In the genomic region with DNA sequence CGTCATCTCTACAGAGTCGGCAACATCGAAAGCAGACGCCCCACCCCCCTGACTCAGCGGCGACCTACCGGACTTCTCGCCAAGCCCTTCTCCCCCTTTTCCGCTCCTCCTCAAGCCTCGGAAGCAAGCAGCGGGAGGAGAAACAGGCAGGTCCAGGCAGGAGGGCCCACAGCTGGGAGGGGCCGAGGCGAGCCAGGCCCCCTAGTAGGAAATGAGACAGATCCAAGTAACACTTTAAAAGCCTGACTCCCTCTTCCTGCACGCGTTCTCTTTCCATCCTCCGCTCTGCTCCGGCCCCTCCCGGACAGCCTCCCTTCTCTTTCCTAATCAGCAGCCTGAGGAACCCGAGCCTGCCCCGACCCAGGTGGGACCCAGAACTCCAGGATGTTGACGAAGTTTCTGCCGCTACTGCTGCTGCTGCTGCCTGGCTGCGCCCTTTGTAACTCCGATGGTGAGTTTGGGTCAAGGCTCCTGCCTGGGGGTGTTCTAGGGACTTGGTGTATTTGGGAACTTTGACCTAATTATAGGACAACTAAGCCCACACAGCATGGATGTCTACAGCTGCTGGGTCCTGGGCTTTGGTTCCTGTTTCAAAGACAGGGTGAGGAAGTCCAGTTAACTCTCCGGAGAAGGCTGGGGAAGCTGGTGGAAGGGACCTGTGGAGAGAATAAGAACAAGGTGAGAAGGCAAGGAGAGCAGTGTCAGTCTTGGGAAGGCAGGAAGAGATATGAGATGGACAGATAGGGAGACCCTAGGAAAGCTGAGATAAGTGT, we compare ENCODE assay signal across 8 mouse cellular contexts. TPM values are rescaled to one million over a fixed set of nuclear protein-coding genes. Genes with fewer than 3 reads are reported as not detected.
DNase-seq lines count a peak whose midpoint lies in the region; ATAC-seq and TF ChIP-seq lines count a peak whose summit lies in the region.

A gene (plus strand): TSS at position 104 of the 773 bp plus-strand sequence.

- 0 out of 2 replicates have a peak, but pooled peaks cover 3% of the 10 kb centered on the region for H3K4me1 ChIP-seq in intestine, embryonic 15.5 days (replicated peaks)
- H3K4me1 ChIP-seq in liver, postnatal 0 days (ENCODE audit: insufficient read depth): peaks cover 10% of the 10 kb centered on the region
- peaks cover 3% of the 10 kb centered on the region; the same call in 1 of the 2 replicates for H3K4me1 ChIP-seq in neural tube, embryonic 14.5 days (ENCODE audit: control insufficient read depth, insufficient read depth, low read length)

- peak within 1 kb of the TSS; percentile 41 for H3K4me3 ChIP-seq in intestine, embryonic 15.5 days (replicated peaks)
- H3K4me3 ChIP-seq in liver, postnatal 0 days (ENCODE audit: low read depth, low read length): peak within 1 kb of the TSS; percentile 38
- peak within 1 kb of the TSS; percentile 18 for H3K4me3 ChIP-seq in neural tube, embryonic 14.5 days (ENCODE audit: low read depth, low read length)

- 2% methylated on average over 25 of the region's 25 CpGs for WGBS in intestine, embryonic 15.5 days
- 2% methylated on average over 25 of the region's 25 CpGs for WGBS in liver, postnatal 0 days (ENCODE audit: insufficient replicate concordance)
- 4% methylated on average over 25 of the region's 25 CpGs for WGBS in neural tube, embryonic 14.5 days

- peak; percentile 62 for DNase-seq in Muller cell, postnatal 12 days (ENCODE audit: inconsistent ontology term)
- no peak for DNase-seq in gonadal fat pad, adult 2 months (ENCODE audit: low read depth)
- DNase-seq in liver, postnatal 0 days: peak; percentile 23
- DNase-seq in thymus, postnatal 36 days: no peak
- no peak for DNase-seq in right cerebral cortex, postnatal 25 days

- H3K27me3 ChIP-seq in intestine, embryonic 15.5 days (replicated peaks): no peaks in the 10 kb centered on the region
- peaks cover 9% of the 10 kb centered on the region; the same call in 1 of the 2 replicates for H3K27me3 ChIP-seq in liver, postnatal 0 days (ENCODE audit: insufficient read depth, low read length)
- H3K27me3 ChIP-seq in neural tube, embryonic 14.5 days (ENCODE audit: control insufficient read depth, insufficient read depth, low read length): no peaks in the 10 kb centered on the region

- no peaks in the 10 kb centered on the region for H3K9me3 ChIP-seq in intestine, embryonic 15.5 days
- no peaks in the 10 kb centered on the region for H3K9me3 ChIP-seq in liver, postnatal 0 days (ENCODE audit: low read length)
- no peaks in the 10 kb centered on the region for H3K9me3 ChIP-seq in neural tube, embryonic 14.5 days (ENCODE audit: control insufficient read depth, low read length)

- ATAC-seq in common myeloid progenitor, adult 5-6 weeks (replicated peaks; ENCODE audit: low read depth, poor library complexity, severe bottlenecking): peak; percentile 63
- ATAC-seq in intestine, embryonic 15.5 days: peak; percentile 81
- peak; percentile 19; the same call in 1 of the 2 replicates for ATAC-seq in liver, postnatal 0 days
- ATAC-seq in neural tube, embryonic 14.5 days (ENCODE audit: low read depth): no peak

- no peak for TF ChIP-seq CTCF in liver, postnatal 0 days (IDR thresholded peaks at IDR 0.05; ENCODE audit: low read depth)

- peak within 1 kb of the TSS; percentile 76 for H3K4me2 ChIP-seq in intestine, embryonic 15.5 days (replicated peaks)
- peak within 1 kb of the TSS; percentile 78 for H3K4me2 ChIP-seq in liver, postnatal 0 days (ENCODE audit: low read depth, low read length)
- peak within 1 kb of the TSS; percentile 39 for H3K4me2 ChIP-seq in neural tube, embryonic 14.5 days (ENCODE audit: low read depth, low read length)

- TF ChIP-seq EP300 in liver, postnatal 0 days (IDR thresholded peaks at IDR 0.05; ENCODE audit: low read depth): no peak

- peak within 1 kb of the TSS; percentile 44 for H3K9ac ChIP-seq in intestine, embryonic 15.5 days
- H3K9ac ChIP-seq in liver, postnatal 0 days (replicated peaks): peak within 1 kb of the TSS; percentile 38; the same call in 1 of the 2 replicates
- no peak within 1 kb of the TSS; the same call in 1 of the 2 replicates for H3K9ac ChIP-seq in neural tube, embryonic 14.5 days (replicated peaks; ENCODE audit: low read depth, low read length)

- H3K36me3 ChIP-seq in intestine, embryonic 15.5 days: no peaks in the 10 kb centered on the region
- no peaks in the 10 kb centered on the region for H3K36me3 ChIP-seq in liver, postnatal 0 days (replicated peaks; ENCODE audit: insufficient read depth, low read length)
- H3K36me3 ChIP-seq in neural tube, embryonic 14.5 days (ENCODE audit: control insufficient read depth, insufficient read depth, low read length): no peaks in the 10 kb centered on the region

- no peak within 1 kb of the TSS for H3K27ac ChIP-seq in intestine, embryonic 15.5 days
- no peak within 1 kb of the TSS for H3K27ac ChIP-seq in liver, postnatal 0 days (ENCODE audit: low read depth)
- H3K27ac ChIP-seq in neural tube, embryonic 14.5 days (ENCODE audit: low read depth, low read length): no peak within 1 kb of the TSS

RNA-seq across cellular contexts. Expression of the gene that starts here (rescaled TPM):
- 0.39 and 3.4 TPM in 2 replicates for total RNA-seq in common myeloid progenitor, adult 5-6 weeks (2017)
- polyA plus RNA-seq in gonadal fat pad, adult 2 months (2012; rRNA removed): 11.9 TPM in 2 replicates
- polyA plus RNA-seq in intestine, embryonic 15.5 days (2015; fragmentation: Nextera tagmentation; extraction: Ambion mirVana): 20.2 and 20.4 TPM in 2 replicates
- 1.1 and 1.7 TPM in 2 replicates for polyA plus RNA-seq in liver, postnatal 0 days (2015; fragmentation: Nextera tagmentation; extraction: Ambion mirVana)
- 1.2 and 3.9 TPM in 2 replicates for polyA plus RNA-seq in neural tube, embryonic 14.5 days (2014; fragmentation: Nextera tagmentation; extraction: Ambion mirVana)

Comparison
In these comparisons a context has a peak if more than half of its experiments do, and no peak if none do; other contexts are left out.
1. DNase-seq: peak in Muller cell, postnatal 12 days (single experiment) and liver, postnatal 0 days (single experiment); none in gonadal fat pad, adult 2 months (single experiment), thymus, postnatal 36 days (0 of 2) and right cerebral cortex, postnatal 25 days (single experiment).
2. Peak in every context shown above with its lines, with median percentiles within 50 percentile points of each other: H3K4me2 ChIP-seq and H3K4me3 ChIP-seq.